Mouse (Mus musculus) liver, embryonic 14.5 days (tissue): ENCODE data around the gene Igdcc3.

Source experiments
- CTCF ChIP-seq: IDR thresholded peaks from 2 replicates; pipeline ENCODE4 v1.5.1; 2016; ENCODE audit warnings: antibody characterized with exemption, low read depth, control low read depth
- EP300 ChIP-seq: IDR thresholded peaks from 2 replicates; pipeline ENCODE4 v1.6.1; 2016; ENCODE audit warnings: antibody characterized with exemption, low read depth

DNA sequence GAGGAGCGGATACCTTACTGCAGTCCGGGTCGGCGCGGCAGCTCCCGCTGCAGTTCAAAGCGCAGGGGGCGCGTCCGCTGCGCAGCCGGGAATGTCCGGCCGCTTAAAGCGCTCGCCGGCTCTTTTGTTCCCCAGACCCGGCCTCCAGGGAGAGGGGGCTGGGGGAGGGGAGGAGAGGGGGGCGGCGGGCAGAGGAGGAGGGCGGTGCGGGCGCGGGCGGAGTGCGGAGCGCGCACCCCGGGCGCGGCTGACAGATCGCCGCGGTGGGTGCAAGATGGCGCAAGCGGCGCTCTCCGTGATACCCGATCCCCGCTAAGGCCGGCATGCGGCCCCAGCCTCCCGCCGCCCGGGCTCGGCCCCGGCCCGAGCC is at the start of gene Igdcc3:
- TF ChIP-seq CTCF (no peak), EP300 (no peak)
